Mouse (Mus musculus) CD4-positive helper T cell, adult 2 months (primary cell): ENCODE measurements around the gene Plxnc1.

Experiments used
- DNase-seq: peaks from one replicate; pipeline ENCODE4 v3.0.0-alpha.2; 2012; ENCODE audit warnings: low read depth, missing footprints, low spot score

Plxnc1 gene

DNA sequence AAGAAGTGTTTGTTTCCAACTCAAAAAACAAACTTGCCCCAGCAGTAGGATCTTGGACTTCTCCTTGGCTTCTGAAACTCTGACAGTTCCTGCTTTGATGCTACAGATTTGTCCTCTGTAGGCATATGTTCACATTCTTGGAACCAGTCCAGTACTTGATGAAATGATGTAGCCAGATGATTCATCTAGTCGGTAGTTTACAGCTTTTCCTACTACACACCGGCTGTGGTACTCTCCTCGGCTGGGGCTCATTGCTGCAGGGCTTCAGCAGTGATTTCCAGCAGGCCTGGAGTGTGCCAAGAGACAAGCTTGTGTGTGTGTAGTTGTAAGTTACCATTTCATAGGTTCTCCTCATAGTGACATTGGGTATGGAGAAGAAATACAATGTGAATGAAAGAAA is 173.1 kb downstream of the Plxnc1 start:
- no peak for DNase-seq

DNA sequence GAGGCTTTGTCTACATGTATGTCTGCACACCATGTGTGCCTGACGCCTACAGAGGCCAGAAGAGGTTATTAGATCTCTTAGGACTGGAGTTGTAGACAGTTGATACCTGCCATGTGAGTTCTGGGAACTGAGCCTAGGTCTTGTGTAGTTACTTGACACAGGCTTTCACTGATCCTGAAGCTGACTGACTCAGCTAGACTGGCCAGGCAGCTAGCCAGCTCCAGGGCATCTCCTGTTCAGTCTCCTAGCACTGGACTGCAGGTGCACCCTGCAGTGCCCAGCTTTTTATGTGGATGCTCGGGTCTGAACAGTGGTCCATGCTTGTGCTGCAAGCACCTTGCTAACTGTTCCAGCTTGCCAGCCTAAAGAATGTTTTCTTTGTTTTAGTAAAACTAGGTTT is 197.6 kb downstream of the Plxnc1 start:
- DNase-seq: no peak

DNA sequence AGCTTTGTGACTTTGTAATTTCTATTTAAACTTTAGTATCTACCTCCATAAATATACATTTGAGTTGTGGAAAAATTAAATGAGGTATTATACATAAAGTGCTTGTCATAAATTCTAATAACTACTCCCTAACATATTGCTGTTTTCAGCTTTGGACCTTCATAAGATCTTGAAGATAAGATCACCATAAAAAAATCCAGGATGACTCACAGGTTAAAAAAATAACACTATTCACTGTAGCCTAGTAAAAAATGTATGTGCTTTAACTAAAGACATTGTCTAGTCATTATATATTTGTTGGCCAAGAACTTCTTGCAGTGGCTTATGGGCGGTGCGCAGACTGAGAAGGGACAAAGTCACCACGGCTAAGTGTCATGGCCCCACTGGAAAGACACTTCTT is 203.2 kb downstream of the Plxnc1 start:
- DNase-seq: no peak
